9 mouse cellular contexts compared by ENCODE assay signal in the genomic region with DNA sequence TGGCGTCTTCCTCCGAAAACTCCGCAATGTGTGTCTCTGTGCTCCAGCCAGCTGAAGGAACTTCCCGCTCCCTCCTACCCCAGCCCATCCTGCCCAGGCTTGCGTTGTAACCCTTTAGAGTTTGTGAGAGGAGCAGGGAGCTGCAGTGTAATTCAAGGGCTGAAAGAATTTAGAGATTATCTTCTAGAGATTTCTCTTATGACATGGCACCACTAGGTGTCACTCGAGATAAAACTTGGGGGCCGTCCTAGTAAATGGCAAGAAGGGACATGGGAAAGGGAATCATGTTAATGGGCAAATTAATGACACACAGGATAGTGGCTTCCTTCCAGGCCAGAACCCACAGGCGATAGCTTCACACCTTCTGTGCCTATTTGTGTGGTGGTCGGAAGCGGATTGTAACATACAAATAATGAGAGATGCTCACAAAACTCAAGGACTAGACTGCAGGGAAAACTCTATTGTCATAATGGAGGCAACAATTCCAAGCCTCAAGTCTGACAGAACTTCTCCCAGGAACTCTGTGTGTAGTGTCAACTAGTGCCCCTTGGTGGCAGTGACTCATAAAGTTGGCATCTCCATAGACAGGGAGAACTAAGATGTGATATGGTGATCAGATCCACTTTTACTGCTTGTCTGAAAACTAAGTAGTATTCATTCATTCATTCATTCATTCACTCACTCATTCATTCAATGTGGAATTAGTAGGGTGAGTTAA. TPM values are rescaled to one million over a fixed set of nuclear protein-coding genes. Genes with fewer than 3 reads are reported as not detected.
DNase-seq lines count a peak whose midpoint lies in the region; ATAC-seq and TF ChIP-seq lines count a peak whose summit lies in the region.
"Had no signal": no experiment of that assay in that cellular context is flagged by ENCODE, and none has a peak within 500 bp of the region (broad histone marks: within the 10 kb centered on the region; RNA-seq: fewer than 3 reads in every experiment).

No protein-coding gene starts in this region.

- 60% methylated on average over 10 of the region's 10 CpGs for WGBS in limb, embryonic 10.5 days
- WGBS in neural tube, embryonic 12.5 days: 64% methylated on average over 10 of the region's 10 CpGs

- H3K4me3 ChIP-seq in ES-E14 (ENCODE audit: insufficient read depth in 1 of 2, low read depth in 1 of 2, low read length in 2 of 2, poor library complexity in 1 of 2, severe bottlenecking in 1 of 2): no peak overlapping the region
- no peak overlapping the region for H3K4me3 ChIP-seq in limb, embryonic 10.5 days
- H3K4me3 ChIP-seq in neural tube, embryonic 12.5 days: no peak overlapping the region
- H3K4me3 ChIP-seq: liver, embryonic 13.5 days had no signal

- H3K9me3 ChIP-seq in ES-E14 (ENCODE audit: control insufficient read depth, insufficient read depth, low read depth, low read length): no peaks in the 10 kb centered on the region
- H3K9me3 ChIP-seq in limb, embryonic 10.5 days (replicated peaks): no peaks in the 10 kb centered on the region
- H3K9me3 ChIP-seq in neural tube, embryonic 12.5 days: no peaks in the 10 kb centered on the region
- H3K9me3 ChIP-seq: liver, embryonic 13.5 days had no signal

- in situ Hi-C loops in ES-E14 (cut with MboI; ENCODE audit: low sequenced_read_pairs in 2 of 2, unreplicated experiment in 2 of 2): no loop called here

- intact Hi-C loops in heart, postnatal 10 days (cut with DNase I): loop anchor here (2.0 kb wide), 1 partner anchor 819 kb away; no protein-coding TSS in a partner anchor

- H3K27me3 ChIP-seq in limb, embryonic 10.5 days (ENCODE audit: low read depth, poor library complexity, severe bottlenecking): no peaks in the 10 kb centered on the region
- H3K27me3 ChIP-seq in neural tube, embryonic 12.5 days (replicated peaks): no peaks in the 10 kb centered on the region
- H3K27me3 ChIP-seq: liver, embryonic 13.5 days had no signal

- H3K27ac ChIP-seq in ES-E14 (ENCODE audit: insufficient read depth, low read depth, low read length, poor library complexity, severe bottlenecking): no peak overlapping the region
- no peak overlapping the region for H3K27ac ChIP-seq in limb, embryonic 10.5 days
- no peak overlapping the region for H3K27ac ChIP-seq in neural tube, embryonic 12.5 days
- H3K27ac ChIP-seq: liver, embryonic 13.5 days had no signal

- no peaks in the 10 kb centered on the region for H3K4me1 ChIP-seq in ES-E14 (ENCODE audit: control insufficient read depth in 2 of 2, insufficient read depth in 2 of 2, low read length in 2 of 2, poor library complexity in 1 of 2)
- H3K4me1 ChIP-seq in limb, embryonic 10.5 days: peaks cover 5% of the 10 kb centered on the region; the same call in 1 of the 2 replicates
- no peaks in the 10 kb centered on the region for H3K4me1 ChIP-seq in neural tube, embryonic 12.5 days
- H3K4me1 ChIP-seq: liver, embryonic 13.5 days had no signal

- no peak overlapping the region for H3K9ac ChIP-seq in ES-E14 (ENCODE audit: insufficient read depth, low read depth, low read length, poor library complexity, severe bottlenecking)
- H3K9ac ChIP-seq in neural tube, embryonic 12.5 days: no peak overlapping the region
- H3K9ac ChIP-seq: liver, embryonic 13.5 days had no signal

- no peaks in the 10 kb centered on the region for H3K36me3 ChIP-seq in ES-E14 (ENCODE audit: control insufficient read depth, insufficient read depth, low read length, poor library complexity, severe bottlenecking)
- H3K36me3 ChIP-seq in limb, embryonic 10.5 days: no peaks in the 10 kb centered on the region
- H3K36me3 ChIP-seq in neural tube, embryonic 12.5 days: no peaks in the 10 kb centered on the region
- H3K36me3 ChIP-seq: liver, embryonic 13.5 days had no signal

- peak; percentile 53; the same call in 1 of the 2 replicates for ATAC-seq in neural tube, embryonic 12.5 days (ENCODE audit: low FRiP score, low read depth)
- ATAC-seq in monocyte, adult 5-6 weeks (replicated peaks; ENCODE audit: insufficient number of reproducible peaks, low FRiP score, low TSS enrichment, poor library complexity, severe bottlenecking): no peak

- peak; percentile 13 to 36 for DNase-seq in heart, postnatal 10 days
- no peak for DNase-seq in heart, adult 9 months (ENCODE audit: low spot score in 2 of 2)
- DNase-seq in ES-E14 (ENCODE audit: low read depth, low spot score): peak; percentile 35
- DNase-seq in cerebellum, postnatal 14 days: peak; percentile 59 to 68
- peak; percentile 28 for DNase-seq in heart, postnatal 4 days
- DNase-seq in limb, embryonic 10.5 days (ENCODE audit: low spot score): peak; percentile 38
- DNase-seq: liver, embryonic 13.5 days had no signal

- H3K4me2 ChIP-seq in neural tube, embryonic 12.5 days (replicated peaks): no peak overlapping the region
- H3K4me2 ChIP-seq: liver, embryonic 13.5 days had no signal

TF ChIP-seq in ES-E14, 5 proteins besides CTCF, POLR2A, EP300 and RAD21:
- TF ChIP-seq ZC3H11A (IDR thresholded peaks at IDR 0.05; ENCODE audit: borderline replicate concordance, low read depth, low read length): no peak
- no peak for TF ChIP-seq HCFC1 (IDR thresholded peaks at IDR 0.05; ENCODE audit: borderline replicate concordance, insufficient read depth, low read length)
- TF ChIP-seq ZNF384 (IDR thresholded peaks at IDR 0.05; ENCODE audit: low read depth, low read length): no peak
- no peak for TF ChIP-seq CHD2 (IDR thresholded peaks at IDR 0.05; ENCODE audit: low read depth, low read length)
- TF ChIP-seq MAFK (IDR thresholded peaks at IDR 0.05; ENCODE audit: insufficient read depth, low read depth, low read length): no peak

RNA-seq across cellular contexts. Expression of gene Mroh9, which starts 6.1 kb away (rescaled TPM):
- not detected for total RNA-seq in heart, postnatal 10 days (2021)
- total RNA-seq in ES-E14 (2012; rRNA removed): not detected in 2 replicates
- not detected for total RNA-seq in heart, postnatal 4 days (2021)
- polyA plus RNA-seq in limb, embryonic 10.5 days (2016; fragmentation: Nextera tagmentation; extraction: Ambion mirVana): not detected in 2 replicates
- polyA plus RNA-seq in neural tube, embryonic 12.5 days (2016; fragmentation: Nextera tagmentation; extraction: Ambion mirVana): not detected in 2 replicates
- total RNA-seq in monocyte, adult 5-6 weeks (2017): not detected in 3 replicates
- polyA plus RNA-seq: liver, embryonic 13.5 days had no signal

Comparison
In these comparisons a context has a peak if more than half of its experiments do, and no peak if none do; other contexts are left out.
1. DNase-seq: peak in heart, postnatal 10 days (2 of 2), ES-E14 (single experiment), cerebellum, postnatal 14 days (2 of 2), heart, postnatal 4 days (single experiment) and limb, embryonic 10.5 days (single experiment); none in heart, adult 9 months (0 of 2).